Mouse (Mus musculus): ENCODE measurements around the gene Vps41.

Gene Vps41

GRCm38 (mm10) chr13:18794454-18794853, 77.4 kb downstream of the Vps41 start:
- no peak for DNase-seq (ENCODE audit: low spot score)

GRCm38 (mm10) chr13:18797555-18797954, 80.5 kb downstream of the Vps41 start:
- no peak for DNase-seq (ENCODE audit: low spot score)

GRCm38 (mm10) chr13:18800434-18800833, 83.3 kb downstream of the Vps41 start:
- DNase-seq (ENCODE audit: low spot score), result no peak

GRCm38 (mm10) chr13:18809465-18809864, 92.4 kb downstream of the Vps41 start:
- no peak for DNase-seq (ENCODE audit: low spot score)

- no peak for DNase-seq (ENCODE audit: low spot score)
These were observed 93.0 kb downstream of the Vps41 start for GRCm38 (mm10) chr13:18809978-18810675.

- no peak for DNase-seq (ENCODE audit: low spot score)
These were observed 107.5 kb downstream of the Vps41 start for GRCm38 (mm10) chr13:18824420-18825123.

- no peak for DNase-seq (ENCODE audit: low spot score)
These were observed 109.9 kb downstream of the Vps41 start for GRCm38 (mm10) chr13:18827029-18827428.

GRCm38 (mm10) chr13:18830486-18830885, 113.4 kb downstream of the Vps41 start:
- DNase-seq (ENCODE audit: low spot score), result no peak

- DNase-seq (ENCODE audit: low spot score), result no peak
These were observed 122.1 kb downstream of the Vps41 start for GRCm38 (mm10) chr13:18839231-18839630.

GRCm38 (mm10) chr13:18840366-18840765, 123.3 kb downstream of the Vps41 start:
- DNase-seq (ENCODE audit: low spot score), result no peak

GRCm38 (mm10) chr13:18841019-18841418, 123.9 kb downstream of the Vps41 start:
- no peak for DNase-seq (ENCODE audit: low spot score)

- DNase-seq (ENCODE audit: low spot score), result no peak
These were observed 124.7 kb downstream of the Vps41 start for GRCm38 (mm10) chr13:18841752-18842282.

- no peak for DNase-seq (ENCODE audit: low spot score)
These were observed 125.5 kb downstream of the Vps41 start for GRCm38 (mm10) chr13:18842556-18842955.

- no peak for DNase-seq (ENCODE audit: low spot score)
These were observed 126.5 kb downstream of the Vps41 start for GRCm38 (mm10) chr13:18843546-18843945.

GRCm38 (mm10) chr13:18847386-18847785, 130.3 kb downstream of the Vps41 start:
- no peak for DNase-seq (ENCODE audit: low spot score)

GRCm38 (mm10) chr13:18849563-18849962, 132.5 kb downstream of the Vps41 start:
- no peak for DNase-seq (ENCODE audit: low spot score)

- no peak for DNase-seq (ENCODE audit: low spot score)
These were observed 134.1 kb downstream of the Vps41 start for GRCm38 (mm10) chr13:18851182-18851581.

- DNase-seq (ENCODE audit: low spot score), result no peak
These were observed 135.6 kb downstream of the Vps41 start for GRCm38 (mm10) chr13:18852718-18853117.

- no peak for DNase-seq (ENCODE audit: low spot score)
These were observed 139.1 kb downstream of the Vps41 start for GRCm38 (mm10) chr13:18856026-18856802.

- no peak for DNase-seq (ENCODE audit: low spot score)
These were observed 141.1 kb downstream of the Vps41 start for GRCm38 (mm10) chr13:18858183-18858582.

- no peak for DNase-seq (ENCODE audit: low spot score)
These were observed 142.3 kb downstream of the Vps41 start for GRCm38 (mm10) chr13:18859389-18859788.

- no peak for DNase-seq (ENCODE audit: low spot score)
These were observed 151.0 kb downstream of the Vps41 start for GRCm38 (mm10) chr13:18868030-18868490.
